Mouse (Mus musculus): ENCODE measurements around the gene Man1a.

DNA sequence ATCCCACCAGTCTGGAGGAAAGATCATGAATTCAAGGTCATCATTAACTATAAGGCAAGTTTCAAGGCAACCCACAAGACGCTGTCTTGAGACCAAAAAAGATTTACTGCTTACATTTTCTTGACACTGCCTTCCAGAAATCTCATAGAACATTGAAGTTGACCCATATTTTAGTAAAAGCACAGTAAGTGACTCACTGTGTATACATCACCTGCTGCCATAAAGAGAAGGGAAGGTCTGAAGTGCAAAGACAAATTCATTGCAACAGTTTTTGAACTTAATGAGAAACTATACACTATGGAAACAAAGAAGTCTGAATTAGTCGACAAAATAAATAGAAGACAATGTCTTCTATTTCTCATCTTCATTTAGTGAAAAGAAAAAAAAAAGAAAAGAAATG lies 8.7 kb upstream of the Man1a start:
- no peak for TF ChIP-seq E2F4 (IDR thresholded peaks at IDR 0.05; ENCODE audit: borderline replicate concordance, low read depth, low read length)
- no peak for TF ChIP-seq SIN3A (IDR thresholded peaks at IDR 0.05; ENCODE audit: low read length)
- no peak for TF ChIP-seq CTCF (IDR thresholded peaks at IDR 0.05 in 2 of 3, conservative IDR thresholded peaks at IDR 0.05 in 1 of 3; ENCODE audit: control insufficient read depth in 1 of 3, insufficient read depth in 1 of 3, low read depth in 2 of 3, low read length in 3 of 3, poor library complexity in 1 of 3, severe bottlenecking in 1 of 3)
- no peak for TF ChIP-seq GATA1 (IDR thresholded peaks at IDR 0.05; ENCODE audit: low read depth, low read length)
- no peak for TF ChIP-seq ZC3H11A (IDR thresholded peaks at IDR 0.05; ENCODE audit: low read depth, low read length)
- TF ChIP-seq ZKSCAN1 (IDR thresholded peaks at IDR 0.05; ENCODE audit: low read depth, low read length): no peak

Data from MEL (cell line).